Comparison of ENCODE assay signal across 7 mouse cellular contexts in genomic region chr2:13543519-13544124, GRCm38 (mm10). TPM values are rescaled to one million over a fixed set of nuclear protein-coding genes. Genes with fewer than 3 reads are reported as not detected.
DNase-seq lines count a peak whose midpoint lies in the region; ATAC-seq and TF ChIP-seq lines count a peak whose summit lies in the region.

No protein-coding gene starts in this region.

- ATAC-seq in forebrain, embryonic 13.5 days: peak; percentile 40
- ATAC-seq in limb, embryonic 12.5 days (ENCODE audit: insufficient number of reproducible peaks, insufficient read depth, low FRiP score, low TSS enrichment, low read depth): no peak; the same call in 1 of the 2 replicates

- H3K4me1 ChIP-seq in forebrain, embryonic 13.5 days: peaks cover 18% of the 10 kb centered on the region
- 0 out of 2 replicates have a peak, but pooled peaks cover 6% of the 10 kb centered on the region for H3K4me1 ChIP-seq in limb, embryonic 12.5 days (replicated peaks)
- peaks cover 3% of the 10 kb centered on the region; the same call in 1 of the 2 replicates for H3K4me1 ChIP-seq in small intestine, adult 2 months (ENCODE audit: control insufficient read depth, insufficient read depth, insufficient read length, low read length)

- peak overlapping the region; percentile 76 for H3K9ac ChIP-seq in forebrain, embryonic 13.5 days
- H3K9ac ChIP-seq in limb, embryonic 12.5 days (replicated peaks): peak overlapping the region; percentile 72; the same call in 1 of the 2 replicates

- H3K36me3 ChIP-seq in forebrain, embryonic 13.5 days (ENCODE audit: poor library complexity, severe bottlenecking): no peaks in the 10 kb centered on the region
- H3K36me3 ChIP-seq in limb, embryonic 12.5 days: no peaks in the 10 kb centered on the region
- H3K36me3 ChIP-seq in small intestine, adult 2 months (ENCODE audit: control insufficient read depth, insufficient read depth, low read length): no peaks in the 10 kb centered on the region

- WGBS in forebrain, embryonic 13.5 days: 36% methylated on average over 8 of the region's 8 CpGs
- WGBS in limb, embryonic 12.5 days: 59% methylated on average over 8 of the region's 8 CpGs
- WGBS in small intestine, adult 2 months: 4% methylated on average over 8 of the region's 8 CpGs

- H3K27me3 ChIP-seq in forebrain, embryonic 13.5 days: no peaks in the 10 kb centered on the region
- no peaks in the 10 kb centered on the region for H3K27me3 ChIP-seq in limb, embryonic 12.5 days
- H3K27me3 ChIP-seq in small intestine, adult 2 months (ENCODE audit: control insufficient read depth, insufficient read depth, low read length): no peaks in the 10 kb centered on the region

- peak overlapping the region; percentile 63 for H3K4me3 ChIP-seq in forebrain, embryonic 13.5 days
- peak overlapping the region; percentile 60 for H3K4me3 ChIP-seq in limb, embryonic 12.5 days (replicated peaks)
- H3K4me3 ChIP-seq in small intestine, adult 2 months (ENCODE audit: low read depth, low read length): peak overlapping the region; percentile 88

- peak overlapping the region; percentile 66 for H3K4me2 ChIP-seq in forebrain, embryonic 13.5 days
- H3K4me2 ChIP-seq in limb, embryonic 12.5 days: peak overlapping the region; percentile 61

- no peak for TF ChIP-seq POLR2A in small intestine, adult 2 months (IDR thresholded peaks at IDR 0.05; ENCODE audit: low read depth, low read length)

- TF ChIP-seq CTCF in small intestine, adult 2 months (IDR thresholded peaks at IDR 0.05; ENCODE audit: extremely low read depth, insufficient read length, insufficient replicate concordance, low read depth, low read length): no peak

- DNase-seq in A20 (ENCODE audit: low read depth, low spot score): peak; percentile 7
- DNase-seq in CD4-positive helper T cell, adult 2 months (ENCODE audit: low read depth, low spot score): peak; percentile 29
- DNase-seq in urinary bladder, adult 18-20 months (ENCODE audit: low spot score in 2 of 2): no peak
- no peak for DNase-seq in thymus, postnatal 25 days

- peak overlapping the region; percentile 95 for H3K27ac ChIP-seq in forebrain, embryonic 13.5 days
- H3K27ac ChIP-seq in limb, embryonic 12.5 days: peak overlapping the region; percentile 94
- H3K27ac ChIP-seq in small intestine, adult 2 months (ENCODE audit: insufficient read depth, low read depth, low read length): peak overlapping the region; percentile 77

- H3K9me3 ChIP-seq in forebrain, embryonic 13.5 days (replicated peaks): no peaks in the 10 kb centered on the region
- H3K9me3 ChIP-seq in limb, embryonic 12.5 days: no peaks in the 10 kb centered on the region

RNA-seq across cellular contexts. Expression of gene Trdmt1, which starts 0.8 kb away (rescaled TPM):
- polyA plus RNA-seq in forebrain, embryonic 13.5 days (2015; fragmentation: Nextera tagmentation; extraction: Ambion mirVana): 8.6 and 9.7 TPM in 2 replicates
- polyA plus RNA-seq in limb, embryonic 12.5 days (2016; fragmentation: Nextera tagmentation; extraction: Ambion mirVana): 9.3 and 11.0 TPM in 2 replicates
- polyA plus RNA-seq in small intestine, adult 2 months (2012; rRNA removed): 0.15 and 0.39 TPM in 2 replicates

RNA-seq across cellular contexts. Expression of gene Vim, which starts 30.1 kb away (rescaled TPM):
- polyA plus RNA-seq in forebrain, embryonic 13.5 days (2015; fragmentation: Nextera tagmentation; extraction: Ambion mirVana): 895 and 906 TPM in 2 replicates
- 485 and 505 TPM in 2 replicates for polyA plus RNA-seq in limb, embryonic 12.5 days (2016; fragmentation: Nextera tagmentation; extraction: Ambion mirVana)
- polyA plus RNA-seq in small intestine, adult 2 months (2012; rRNA removed): 262 and 287 TPM in 2 replicates

RNA-seq across cellular contexts. Expression of gene Cubn, which starts 52.0 kb away (rescaled TPM):
- polyA plus RNA-seq in forebrain, embryonic 13.5 days (2015; fragmentation: Nextera tagmentation; extraction: Ambion mirVana): 0.09 and 0.11 TPM in 2 replicates
- polyA plus RNA-seq in limb, embryonic 12.5 days (2016; fragmentation: Nextera tagmentation; extraction: Ambion mirVana): 0.05 and 0.17 TPM in 2 replicates
- polyA plus RNA-seq in small intestine, adult 2 months (2012; rRNA removed): 0.24 and 29.7 TPM in 2 replicates

Comparison
In these comparisons a context has a peak if more than half of its experiments do, and no peak if none do; other contexts are left out.
1. DNase-seq: peak in A20 (single experiment) and CD4-positive helper T cell, adult 2 months (single experiment); none in urinary bladder, adult 18-20 months (0 of 2) and thymus, postnatal 25 days (single experiment).
2. Peak in every context shown above with its lines, with median percentiles within 50 percentile points of each other: H3K27ac ChIP-seq and H3K4me3 ChIP-seq.